Mouse (Mus musculus) G1E (cell line): ENCODE measurements around the gene Dip2b. TPM values are rescaled to one million over a fixed set of nuclear protein-coding genes. Genes with fewer than 3 reads are reported as not detected.

Experiments
- ATAC-seq: 2 replicates; pipeline ENCODE4 v1.8.0; 2016; ENCODE audit warnings: mild to moderate bottlenecking; ENCODE audit not compliant: insufficient number of reproducible peaks, poor library complexity, low FRiP score, severe bottlenecking; ENCODE audit errors: extremely low read depth
- DNase-seq: peaks from one replicate; pipeline ENCODE4 v3.0.0; 2012; ENCODE audit warnings: low spot score
- H3K27me3 ChIP-seq: 2 replicates; pipeline ENCODE4 v1.6.1; 2012; ENCODE audit warnings: mild to moderate bottlenecking, low read length, inconsistent platforms; ENCODE audit not compliant: insufficient read depth
- H3K36me3 ChIP-seq: replicated peaks from 2 replicates; pipeline ENCODE3; 2012; ENCODE audit warnings: mild to moderate bottlenecking, inconsistent platforms
- H3K4me1 ChIP-seq: 2 replicates; pipeline ENCODE4 v1.6.1; 2012; ENCODE audit warnings: low read depth, low read length, inconsistent platforms, mixed read lengths; ENCODE audit not compliant: insufficient read depth
- H3K4me3 ChIP-seq: 2 replicates; pipeline ENCODE4 v1.5.1; 2012; ENCODE audit warnings: low read depth, mild to moderate bottlenecking, inconsistent platforms, low read length, moderate library complexity, mixed read lengths
- H3K9me3 ChIP-seq: replicated peaks from 2 replicates; pipeline ENCODE4 v1.6.1; 2012; ENCODE audit warnings: inconsistent platforms
- CTCF ChIP-seq: IDR thresholded peaks from 2 replicates; pipeline ENCODE4 v1.5.1; 2012; ENCODE audit warnings: low read depth, low read length, inconsistent platforms, mixed read lengths
- GATA1 ChIP-seq: IDR thresholded peaks from 2 replicates; pipeline ENCODE4 v1.6.1; 2012; ENCODE audit warnings: borderline replicate concordance, low read length, inconsistent platforms, mixed read lengths
- GATA2 ChIP-seq: IDR thresholded peaks from 2 replicates; pipeline ENCODE4 v1.6.1; 2012; ENCODE audit warnings: low read depth, low read length, inconsistent platforms, borderline replicate concordance
- POLR2AphosphoS5 ChIP-seq: IDR thresholded peaks from 2 replicates; pipeline ENCODE4 v1.6.1; 2012; ENCODE audit warnings: low read depth, low read length, inconsistent platforms; ENCODE audit not compliant: insufficient replicate concordance
- TAL1 ChIP-seq: conservative IDR thresholded peaks from 2 replicates; pipeline ENCODE4 v1.6.1; 2012; ENCODE audit warnings: low read depth, low read length, inconsistent platforms, mixed read lengths
- polyA plus RNA-seq: library from polyadenylated mRNA; stranded (reverse); fragments of >175 nt; gene quantifications from 2 replicates; pipeline ENCODE4 v1.2.3, GENCODE M21; 2012
- total RNA-seq, 2 experiments: library from RNA; stranded (forward) in 1 of 2; stranded (reverse) in 1 of 2; fragments of 200-1000 nt in 1 of 2; fragments of >200 nt in 1 of 2; fragmentation: Nextera tagmentation in 1 of 2; gene quantifications; 2 replicates each; pipeline ENCODE4 v1.2.3; 2014 to 2017

The Dip2b gene
- total and polyA plus RNA-seq, 3 experiments: 4.4 to 36.8 (median 21.8) TPM

GRCm38 (mm10) chr15:100188542-100188941, 150.1 kb downstream of the Dip2b start:
- Histone ChIP-seq H3K36me3 (peaks cover 94% of the 10 kb centered on the region), H3K4me1 (peaks cover 17% of the 10 kb centered on the region), H3K4me3 (no peak overlapping the region), H3K9me3 (no peaks in the 10 kb centered on the region), H3K27me3 (no peaks in the 10 kb centered on the region)
- TF ChIP-seq CTCF (peak; percentile 29; the same call in 1 of the 2 replicates), TAL1 (no peak)
- ATAC-seq: no peak
- DNase-seq: no peak

- Histone ChIP-seq H3K36me3 (peaks cover 94% of the 10 kb centered on the region), H3K4me3 (no peak overlapping the region)
- no peak for ATAC-seq
Measured at GRCm38 (mm10) chr15:100188962-100189404, 150.5 kb downstream of the Dip2b start.

DNA sequence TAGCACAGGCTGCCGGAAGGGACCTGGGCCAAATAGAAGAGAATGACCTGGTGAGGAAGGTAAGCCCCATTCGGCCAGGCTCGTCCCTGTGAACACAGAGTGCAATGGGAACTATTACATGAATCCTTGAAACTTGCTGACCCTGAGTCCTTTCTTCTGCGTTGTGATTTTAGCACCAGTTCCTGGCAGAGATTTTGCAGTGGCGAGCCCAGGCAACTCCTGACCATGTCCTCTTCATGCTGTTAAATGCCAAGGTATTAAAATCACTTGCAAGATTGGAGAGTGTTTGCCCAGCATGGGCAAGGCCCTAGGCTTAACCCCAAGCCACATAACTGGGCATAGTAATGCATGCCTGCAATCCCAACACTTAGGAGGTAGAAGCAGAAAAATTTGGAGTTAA, 151.6 kb downstream of the Dip2b start:
- no peak overlapping the region for H3K4me3 ChIP-seq
- TF ChIP-seq GATA1 (no peak), TAL1 (no peak), GATA2 (no peak), POLR2AphosphoS5 (no peak), CTCF (no peak)
- no peak for ATAC-seq
- H3K4me1 ChIP-seq: peaks cover 17% of the 10 kb centered on the region
- peaks cover 95% of the 10 kb centered on the region for H3K36me3 ChIP-seq
- H3K9me3 ChIP-seq: no peaks in the 10 kb centered on the region
- DNase-seq: no peak
- no peaks in the 10 kb centered on the region for H3K27me3 ChIP-seq

More at GRCm38 (mm10) chr15:100188962-100189404, 150.5 kb downstream of the Dip2b start:
- TF ChIP-seq GATA1 (no peak), POLR2AphosphoS5 (no peak), TAL1 (no peak), GATA2 (no peak), CTCF (no peak)
- Histone ChIP-seq H3K27me3 (no peaks in the 10 kb centered on the region), H3K9me3 (no peaks in the 10 kb centered on the region), H3K4me1 (peaks cover 17% of the 10 kb centered on the region)
- DNase-seq: no peak

- ATAC-seq (no peak), DNase-seq (no peak)
- no peaks in the 10 kb centered on the region for H3K4me1 ChIP-seq
- peaks cover 89% of the 10 kb centered on the region for H3K36me3 ChIP-seq
- no peaks in the 10 kb centered on the region for H3K27me3 ChIP-seq
- no peaks in the 10 kb centered on the region for H3K9me3 ChIP-seq
- no peak for TF ChIP-seq GATA1
- TF ChIP-seq CTCF: no peak
- no peak for TF ChIP-seq POLR2AphosphoS5
- no peak overlapping the region for H3K4me3 ChIP-seq
Measured at GRCm38 (mm10) chr15:100198983-100199745, 160.7 kb downstream of the Dip2b start.

GRCm38 (mm10) chr15:100199790-100200189, 161.3 kb downstream of the Dip2b start:
- no peaks in the 10 kb centered on the region for H3K9me3 ChIP-seq
- peaks cover 89% of the 10 kb centered on the region for H3K36me3 ChIP-seq
- TF ChIP-seq GATA1: no peak
- no peak for TF ChIP-seq POLR2AphosphoS5
- TF ChIP-seq TAL1: no peak
- no peak for TF ChIP-seq CTCF
- no peak for TF ChIP-seq GATA2
- ATAC-seq (no peak), DNase-seq (no peak)
- no peaks in the 10 kb centered on the region for H3K27me3 ChIP-seq
- H3K4me1 ChIP-seq: no peaks in the 10 kb centered on the region
- H3K4me3 ChIP-seq: no peak overlapping the region

- TF ChIP-seq GATA2 (no peak), CTCF (no peak), POLR2AphosphoS5 (no peak), GATA1 (no peak), TAL1 (no peak)
- Histone ChIP-seq H3K4me1 (no peaks in the 10 kb centered on the region), H3K9me3 (no peaks in the 10 kb centered on the region), H3K36me3 (peaks cover 91% of the 10 kb centered on the region), H3K27me3 (no peaks in the 10 kb centered on the region), H3K4me3 (no peak overlapping the region)
- no peak for DNase-seq
- no peak for ATAC-seq
Measured at GRCm38 (mm10) chr15:100201806-100202205, 163.3 kb downstream of the Dip2b start.
